In the genomic region with DNA sequence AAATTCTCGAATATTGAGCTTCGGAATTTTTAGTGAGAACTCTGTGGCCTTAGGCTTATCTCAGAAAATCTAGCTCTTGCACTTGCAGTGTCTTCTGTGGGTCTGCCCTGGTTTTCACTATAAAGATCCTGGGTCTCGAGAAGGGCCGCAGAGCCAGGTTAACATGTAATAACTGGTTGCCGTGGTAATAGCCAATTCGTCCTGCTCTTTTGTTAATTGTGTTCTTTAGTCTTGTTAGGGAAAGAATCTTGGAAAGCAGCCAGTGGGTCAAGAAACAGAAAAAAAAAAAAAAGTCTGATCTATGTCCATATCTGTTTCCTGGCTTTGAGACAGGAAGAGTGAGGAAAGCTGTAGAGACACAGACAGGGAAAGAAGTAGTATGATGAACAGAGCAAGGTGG, we compare ENCODE assay signal across 26 mouse cellular contexts.
DNase-seq lines count a peak whose midpoint lies in the region; ATAC-seq and TF ChIP-seq lines count a peak whose summit lies in the region.
"Had no signal": no experiment of that assay in that cellular context is flagged by ENCODE, and none has a peak within 500 bp of the region (broad histone marks: within the 10 kb centered on the region; RNA-seq: fewer than 3 reads in every experiment).

No protein-coding gene starts in this region.

- no peak overlapping the region for H3K4me3 ChIP-seq in forebrain, embryonic 14.5 days (ENCODE audit: low read depth, low read length)
- no peak overlapping the region for H3K4me3 ChIP-seq in forebrain, embryonic 15.5 days
- no peak overlapping the region for H3K4me3 ChIP-seq in lung, embryonic 14.5 days (ENCODE audit: low read depth, low read length)
- no peak overlapping the region for H3K4me3 ChIP-seq in neural tube, embryonic 11.5 days (ENCODE audit: low read depth, low read length)
- no peak overlapping the region for H3K4me3 ChIP-seq in midbrain, postnatal 0 days (ENCODE audit: low read depth, low read length)
- H3K4me3 ChIP-seq: heart, adult 2 months; heart, embryonic 12.5 days; kidney, embryonic 15.5 days; limb, embryonic 13.5 days; midbrain, embryonic 12.5 days; myocyte had no signal

- no peaks in the 10 kb centered on the region for H3K9me3 ChIP-seq in forebrain, embryonic 14.5 days (replicated peaks; ENCODE audit: control insufficient read depth, low read length)
- H3K9me3 ChIP-seq in forebrain, embryonic 15.5 days = no peaks in the 10 kb centered on the region
- H3K9me3 ChIP-seq in lung, embryonic 14.5 days (ENCODE audit: low read depth, low read length) = no peaks in the 10 kb centered on the region
- H3K9me3 ChIP-seq in neural tube, embryonic 11.5 days (ENCODE audit: control insufficient read depth, low read length) = no peaks in the 10 kb centered on the region
- no peaks in the 10 kb centered on the region for H3K9me3 ChIP-seq in midbrain, postnatal 0 days (ENCODE audit: low read length)
- H3K9me3 ChIP-seq: heart, embryonic 12.5 days; kidney, embryonic 15.5 days; limb, embryonic 13.5 days; midbrain, embryonic 12.5 days had no signal

- DNase-seq in forebrain, embryonic 14.5 days (ENCODE audit: low spot score) = peak; percentile 40
- peak; percentile 76 for DNase-seq in lung, embryonic 14.5 days
- no peak for DNase-seq in lung, postnatal 14 days
- DNase-seq in neural tube, embryonic 11.5 days (ENCODE audit: low spot score) = peak; percentile 14
- no peak for DNase-seq in neural tube, embryonic 10.5 days (ENCODE audit: extremely low spot score, low spot score)
- no peak for DNase-seq in midbrain, postnatal 0 days (ENCODE audit: low spot score)
- no peak for DNase-seq in layer of hippocampus, adult 11-12 months (ENCODE audit: low spot score)
- DNase-seq: adrenal gland, postnatal 25 days; cerebellum, adult 2 months; cerebellum, postnatal 14 days; forebrain, postnatal 0 days; heart, adult 2 months; heart, postnatal 4 days; kidney, adult 11 months; kidney, postnatal 36 days; right cerebral cortex, adult 18-20 months; spleen, adult 18-20 months; thymus, postnatal 14 days had no signal

- WGBS in forebrain, embryonic 14.5 days = 20% methylated on average over 6 of the region's 6 CpGs
- WGBS in forebrain, embryonic 15.5 days = 25% methylated on average over 6 of the region's 6 CpGs
- WGBS in lung, embryonic 14.5 days = 22% methylated on average over 6 of the region's 6 CpGs
- WGBS in neural tube, embryonic 11.5 days = 75% methylated on average over 6 of the region's 6 CpGs
- WGBS in midbrain, postnatal 0 days = 22% methylated on average over 6 of the region's 6 CpGs

- no peak overlapping the region for H3K4me2 ChIP-seq in forebrain, embryonic 14.5 days (ENCODE audit: low read length)
- no peak overlapping the region for H3K4me2 ChIP-seq in forebrain, embryonic 15.5 days (replicated peaks)
- no peak overlapping the region for H3K4me2 ChIP-seq in lung, embryonic 14.5 days
- no peak overlapping the region for H3K4me2 ChIP-seq in neural tube, embryonic 11.5 days (ENCODE audit: low read depth)
- no peak overlapping the region for H3K4me2 ChIP-seq in midbrain, postnatal 0 days (ENCODE audit: low read depth, low read length, poor library complexity, severe bottlenecking)
- H3K4me2 ChIP-seq: heart, embryonic 12.5 days; kidney, embryonic 15.5 days; limb, embryonic 13.5 days; liver, embryonic 11.5 days; midbrain, embryonic 12.5 days had no signal

- no peak for TF ChIP-seq CTCF in lung, embryonic 14.5 days (IDR thresholded peaks at IDR 0.05; ENCODE audit: low read depth)
- TF ChIP-seq CTCF in midbrain, postnatal 0 days (IDR thresholded peaks at IDR 0.05) = no peak

- no peak overlapping the region for H3K9ac ChIP-seq in forebrain, embryonic 14.5 days (ENCODE audit: low read length)
- H3K9ac ChIP-seq in forebrain, embryonic 15.5 days (replicated peaks) = no peak overlapping the region
- H3K9ac ChIP-seq in lung, embryonic 14.5 days = no peak overlapping the region
- no peak overlapping the region for H3K9ac ChIP-seq in neural tube, embryonic 11.5 days (ENCODE audit: low read length)
- no peak overlapping the region for H3K9ac ChIP-seq in midbrain, postnatal 0 days (replicated peaks; ENCODE audit: low read length, poor library complexity, severe bottlenecking)
- H3K9ac ChIP-seq: forebrain, postnatal 0 days; heart, embryonic 12.5 days; kidney, embryonic 15.5 days; limb, embryonic 13.5 days; midbrain, embryonic 12.5 days had no signal

- peaks cover 7% of the 10 kb centered on the region for H3K4me1 ChIP-seq in forebrain, embryonic 14.5 days (ENCODE audit: control insufficient read depth, insufficient read depth, low read length)
- H3K4me1 ChIP-seq in forebrain, embryonic 15.5 days = no peaks in the 10 kb centered on the region
- peaks cover 10% of the 10 kb centered on the region for H3K4me1 ChIP-seq in lung, embryonic 14.5 days (ENCODE audit: insufficient read depth)
- H3K4me1 ChIP-seq in neural tube, embryonic 11.5 days (ENCODE audit: control insufficient read depth, insufficient read depth, low read length) = no peaks in the 10 kb centered on the region
- H3K4me1 ChIP-seq in midbrain, postnatal 0 days (ENCODE audit: insufficient read depth, low read length) = peaks cover 5% of the 10 kb centered on the region; the same call in 1 of the 2 replicates
- H3K4me1 ChIP-seq: heart, embryonic 12.5 days; limb, embryonic 13.5 days had no signal

- ATAC-seq in forebrain, embryonic 14.5 days = no peak
- ATAC-seq in forebrain, embryonic 15.5 days (replicated peaks) = no peak
- ATAC-seq in lung, embryonic 14.5 days (ENCODE audit: insufficient read depth) = peak; percentile 60; the same call in 1 of the 2 replicates
- no peak; the same call in 1 of the 2 replicates for ATAC-seq in neural tube, embryonic 11.5 days (ENCODE audit: insufficient read depth, low FRiP score, low TSS enrichment)
- ATAC-seq in midbrain, postnatal 0 days (ENCODE audit: low FRiP score) = no peak
- ATAC-seq: forebrain, postnatal 0 days; inflammation-experienced regulatory T-cells, adult 6 months had no signal

- no peaks in the 10 kb centered on the region for H3K36me3 ChIP-seq in forebrain, embryonic 14.5 days (ENCODE audit: control insufficient read depth, insufficient read depth, low read length)
- H3K36me3 ChIP-seq in forebrain, embryonic 15.5 days = no peaks in the 10 kb centered on the region
- no peaks in the 10 kb centered on the region for H3K36me3 ChIP-seq in lung, embryonic 14.5 days (ENCODE audit: insufficient read depth)
- H3K36me3 ChIP-seq in neural tube, embryonic 11.5 days (ENCODE audit: control insufficient read depth, insufficient read depth, low read length) = no peaks in the 10 kb centered on the region
- H3K36me3 ChIP-seq in midbrain, postnatal 0 days (ENCODE audit: insufficient read depth, low read length) = no peaks in the 10 kb centered on the region
- H3K36me3 ChIP-seq: heart, embryonic 12.5 days; kidney, embryonic 15.5 days; limb, embryonic 13.5 days; midbrain, embryonic 12.5 days had no signal

- no peaks in the 10 kb centered on the region for H3K27me3 ChIP-seq in forebrain, embryonic 14.5 days (replicated peaks; ENCODE audit: control insufficient read depth, insufficient read depth, low read length)
- H3K27me3 ChIP-seq in forebrain, embryonic 15.5 days = no peaks in the 10 kb centered on the region
- no peaks in the 10 kb centered on the region for H3K27me3 ChIP-seq in lung, embryonic 14.5 days (ENCODE audit: insufficient read depth, low read length)
- H3K27me3 ChIP-seq in neural tube, embryonic 11.5 days (ENCODE audit: control insufficient read depth, insufficient read depth, low read length) = no peaks in the 10 kb centered on the region
- H3K27me3 ChIP-seq in midbrain, postnatal 0 days (ENCODE audit: insufficient read depth, low read length) = no peaks in the 10 kb centered on the region
- H3K27me3 ChIP-seq: heart, embryonic 12.5 days; kidney, embryonic 15.5 days; limb, embryonic 13.5 days; midbrain, embryonic 12.5 days had no signal

- no peak overlapping the region for H3K27ac ChIP-seq in forebrain, embryonic 14.5 days (ENCODE audit: low read depth, low read length)
- no peak overlapping the region for H3K27ac ChIP-seq in forebrain, embryonic 15.5 days (replicated peaks)
- no peak overlapping the region for H3K27ac ChIP-seq in lung, embryonic 14.5 days (ENCODE audit: low read depth)
- H3K27ac ChIP-seq in neural tube, embryonic 11.5 days (ENCODE audit: low read depth, low read length) = no peak overlapping the region
- H3K27ac ChIP-seq in midbrain, postnatal 0 days (ENCODE audit: low read depth, low read length) = peak overlapping the region; percentile 26; the same call in 1 of the 2 replicates
- H3K27ac ChIP-seq: heart, adult 2 months; kidney, embryonic 15.5 days; limb, embryonic 13.5 days; midbrain, embryonic 12.5 days had no signal

Comparison
In these comparisons a context has a peak if more than half of its experiments do, and no peak if none do; other contexts are left out.
1. DNase-seq: peak in forebrain, embryonic 14.5 days (single experiment), lung, embryonic 14.5 days (single experiment) and neural tube, embryonic 11.5 days (single experiment); none in lung, postnatal 14 days (single experiment), neural tube, embryonic 10.5 days (single experiment), midbrain, postnatal 0 days (single experiment) and layer of hippocampus, adult 11-12 months (single experiment).